Mouse (Mus musculus) spleen, postnatal 14 days (tissue): ENCODE results near the gene Armc9.
A peak's percentile ranks its signal among the peaks of the same experiment; 100 is the strongest.

ENCODE experiments used
- DNase-seq, 2 experiments: peaks; one replicate each; pipeline ENCODE4 v3.0.0; 2021 to 2022; ENCODE audit warnings: low spot score in 2 of 2

The Armc9 gene

DNA sequence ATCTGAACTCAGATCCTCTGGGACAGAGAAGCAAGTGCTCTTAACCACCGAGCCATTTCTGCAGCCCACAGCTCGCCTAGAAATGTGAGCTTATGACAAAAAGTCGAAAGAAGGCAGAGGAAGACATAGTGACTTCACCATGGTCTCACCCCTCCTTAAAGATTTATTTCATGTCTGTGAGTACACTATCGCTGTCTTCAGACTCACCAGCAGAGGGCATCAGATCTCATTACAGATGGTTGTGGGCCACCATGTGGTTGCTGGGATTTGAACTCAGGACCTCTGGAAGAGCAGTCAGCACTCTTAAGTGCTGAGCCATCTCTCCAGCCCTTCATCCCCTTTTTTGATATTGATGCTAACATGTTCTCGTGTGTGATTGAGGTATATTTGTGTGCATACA is 20.0 kb downstream of the Armc9 start:
- no peak for DNase-seq

DNA sequence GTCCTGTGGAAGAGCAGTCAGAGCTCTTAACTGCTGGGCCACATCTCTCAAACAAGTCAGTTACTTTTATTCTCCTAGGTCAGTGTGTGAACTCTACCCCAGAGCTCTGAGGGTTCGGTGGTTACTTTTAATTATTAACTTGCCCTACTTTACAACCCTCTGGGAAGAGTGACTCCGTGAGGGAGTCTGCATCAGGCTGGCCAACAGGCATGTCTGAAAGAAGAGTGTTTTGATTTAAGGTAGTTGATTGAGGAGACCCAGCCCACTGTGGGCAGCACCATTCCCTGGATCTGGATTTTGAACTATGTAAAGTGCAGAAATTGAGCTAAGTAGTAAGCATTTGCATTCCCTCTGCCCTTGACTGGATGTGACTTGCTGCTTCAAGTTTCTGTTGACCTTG is 21.5 kb downstream of the Armc9 start:
- no peak for DNase-seq

DNA sequence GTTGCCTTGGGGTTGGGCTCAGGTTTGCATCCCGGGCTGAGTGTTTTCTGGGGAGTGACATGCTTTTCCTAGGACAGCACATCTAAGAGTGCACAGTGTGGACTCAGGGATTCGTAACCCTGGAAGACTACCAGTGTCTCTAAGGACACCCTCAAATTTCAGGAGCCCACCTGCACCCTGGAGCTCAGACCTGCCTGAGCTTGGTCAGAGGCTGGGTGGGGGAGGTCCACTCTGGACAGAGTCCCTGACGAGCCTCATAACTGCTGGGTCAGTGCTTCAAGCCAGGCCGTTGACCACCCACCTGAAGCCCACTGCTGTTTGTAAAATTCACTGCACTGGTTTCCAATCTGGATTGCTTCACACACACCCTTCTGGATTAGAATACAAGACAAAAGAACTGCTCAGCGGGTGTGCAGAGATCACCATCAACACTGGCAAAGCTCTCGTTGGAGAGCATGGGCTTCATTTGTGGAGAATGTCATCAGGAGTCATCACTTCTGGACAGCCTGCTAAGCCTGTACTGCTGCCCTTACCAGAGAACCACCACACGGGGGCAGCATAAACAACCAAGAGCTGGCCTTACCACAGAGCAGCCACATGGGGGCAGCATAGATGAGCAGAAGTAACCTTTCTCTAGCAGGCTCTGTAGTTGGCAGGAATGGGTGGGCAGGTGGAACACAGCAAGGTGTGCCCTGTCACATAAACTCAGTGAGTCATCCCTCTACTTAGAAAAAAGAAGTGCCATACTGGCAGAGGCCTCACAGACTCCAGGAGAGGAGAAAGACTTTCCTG is 24.1 kb downstream of the Armc9 start:
- DNase-seq = peak; percentile 67 to 84

DNA sequence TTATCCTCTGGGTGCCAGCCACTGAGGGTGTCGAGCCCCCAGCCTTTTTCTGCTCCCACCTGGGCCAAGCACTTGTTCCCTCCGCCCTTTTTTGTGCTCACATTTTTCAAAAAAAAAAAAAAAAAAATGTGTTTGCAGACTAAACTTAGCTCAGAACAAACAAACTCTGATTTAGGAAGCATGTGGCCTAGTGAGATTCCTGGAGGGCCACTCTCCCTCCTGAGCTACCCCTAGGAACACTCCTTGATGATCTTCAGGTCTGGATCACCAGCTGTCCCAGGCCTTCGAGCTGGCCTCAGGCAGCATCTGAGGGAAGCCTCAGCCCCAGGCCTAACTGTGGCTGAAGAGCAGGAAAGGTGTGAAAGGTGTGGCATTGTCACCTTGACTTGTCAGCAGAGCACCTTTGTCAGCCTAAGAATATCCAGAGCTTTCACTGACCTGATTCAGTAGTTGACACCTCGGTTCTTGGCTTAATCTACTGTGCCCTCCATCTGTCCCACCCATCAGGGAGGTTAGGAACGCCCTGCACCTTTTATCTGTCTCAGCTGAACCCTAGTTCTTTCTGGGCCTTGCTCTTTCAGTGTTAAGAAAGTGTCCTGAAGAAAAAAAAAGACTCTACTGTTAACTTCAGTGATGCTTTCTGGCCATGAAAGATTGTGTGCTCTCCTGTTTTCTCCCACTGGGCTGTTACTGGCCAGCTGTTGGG is 27.6 kb downstream of the Armc9 start:
- no peak for DNase-seq

DNA sequence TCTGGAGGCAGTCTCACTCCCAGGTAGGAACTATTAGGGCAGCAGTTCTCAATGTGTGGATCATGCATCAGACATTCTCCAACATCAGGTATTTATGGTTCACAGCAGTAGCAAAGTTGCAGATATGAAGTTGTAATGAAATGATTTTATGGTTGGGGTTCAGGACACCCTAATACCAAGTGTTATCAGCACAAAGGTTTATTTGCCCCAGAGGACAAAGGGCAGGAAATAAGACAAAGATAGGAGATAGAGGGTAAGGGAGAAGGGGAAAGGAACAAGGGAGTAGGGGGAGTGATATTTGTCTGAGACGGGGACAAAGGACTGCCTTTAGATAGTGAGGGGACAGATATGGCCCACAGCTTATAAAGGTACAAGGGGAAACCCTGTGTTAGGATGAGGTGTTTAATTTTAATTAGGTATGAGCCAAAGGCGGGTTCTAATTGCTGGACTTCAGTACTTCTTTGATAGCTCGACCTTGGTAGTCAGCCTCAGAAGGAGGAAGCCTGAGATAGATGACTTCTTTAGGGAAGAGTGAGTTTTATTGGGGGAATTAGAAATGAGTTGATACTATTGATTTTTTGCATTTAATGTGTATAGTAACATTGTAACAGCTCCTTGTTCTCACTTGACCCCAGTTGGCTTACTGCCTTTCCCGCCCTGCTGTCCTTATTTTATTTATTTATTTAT is 29.1 kb downstream of the Armc9 start:
- no peak for DNase-seq

DNA sequence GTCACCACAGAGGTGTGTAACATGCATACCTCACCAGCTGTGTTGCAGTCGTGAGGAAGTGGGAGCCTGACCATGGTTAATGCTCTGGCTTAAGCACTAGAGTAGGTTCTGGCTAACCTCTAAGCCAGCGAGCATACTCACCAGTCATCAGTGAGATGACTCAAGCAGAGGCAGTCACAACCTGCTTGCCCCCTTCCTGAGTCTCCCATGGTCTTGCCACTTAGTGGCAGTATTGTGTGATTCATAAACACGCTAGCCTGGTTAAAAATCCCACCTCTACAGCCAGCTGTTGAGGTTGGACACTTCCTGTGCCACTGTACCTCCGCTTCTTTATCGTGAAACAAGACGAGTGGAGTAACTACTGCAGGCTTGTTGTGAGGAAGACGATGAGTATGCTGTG is 32.2 kb downstream of the Armc9 start:
- no peak for DNase-seq

DNA sequence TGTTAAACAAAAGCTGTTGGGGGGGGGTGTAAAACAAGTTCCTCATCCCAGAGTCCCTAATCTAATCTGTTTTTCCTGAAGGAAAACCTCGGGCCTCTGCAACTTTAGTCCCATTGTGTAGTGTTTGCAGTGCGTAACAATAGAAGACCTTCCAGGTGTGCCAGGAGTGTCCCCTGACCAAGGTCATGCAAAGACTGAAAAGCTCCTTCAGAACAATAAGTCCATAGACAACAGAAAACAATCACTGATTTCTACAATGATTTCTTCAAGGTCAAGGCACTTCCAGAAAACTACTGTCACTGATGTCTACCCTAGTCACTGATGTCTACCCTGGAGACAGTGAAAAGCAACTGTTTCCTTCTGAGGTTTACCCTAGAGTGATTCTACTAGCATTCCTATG is 33.3 kb downstream of the Armc9 start:
- DNase-seq = no peak

DNA sequence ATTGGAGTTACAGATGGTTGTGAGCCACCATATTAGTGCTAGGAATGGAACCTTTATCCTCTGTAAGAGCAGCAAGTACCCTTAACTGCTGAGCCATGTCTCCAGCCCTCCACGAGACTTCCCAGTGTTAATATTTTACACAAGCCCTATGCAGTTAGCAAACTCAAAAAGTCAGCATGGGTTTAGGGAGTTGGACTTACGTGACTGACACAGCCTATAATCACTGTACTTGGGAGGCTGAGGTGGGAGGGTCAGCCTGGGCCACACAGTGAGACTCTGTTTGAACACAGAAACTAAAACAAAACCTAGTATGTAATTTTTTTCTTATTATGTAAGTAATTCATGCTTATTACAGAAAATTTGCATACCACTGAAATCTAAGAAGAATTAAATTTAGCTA is 33.7 kb downstream of the Armc9 start:
- DNase-seq = no peak

DNA sequence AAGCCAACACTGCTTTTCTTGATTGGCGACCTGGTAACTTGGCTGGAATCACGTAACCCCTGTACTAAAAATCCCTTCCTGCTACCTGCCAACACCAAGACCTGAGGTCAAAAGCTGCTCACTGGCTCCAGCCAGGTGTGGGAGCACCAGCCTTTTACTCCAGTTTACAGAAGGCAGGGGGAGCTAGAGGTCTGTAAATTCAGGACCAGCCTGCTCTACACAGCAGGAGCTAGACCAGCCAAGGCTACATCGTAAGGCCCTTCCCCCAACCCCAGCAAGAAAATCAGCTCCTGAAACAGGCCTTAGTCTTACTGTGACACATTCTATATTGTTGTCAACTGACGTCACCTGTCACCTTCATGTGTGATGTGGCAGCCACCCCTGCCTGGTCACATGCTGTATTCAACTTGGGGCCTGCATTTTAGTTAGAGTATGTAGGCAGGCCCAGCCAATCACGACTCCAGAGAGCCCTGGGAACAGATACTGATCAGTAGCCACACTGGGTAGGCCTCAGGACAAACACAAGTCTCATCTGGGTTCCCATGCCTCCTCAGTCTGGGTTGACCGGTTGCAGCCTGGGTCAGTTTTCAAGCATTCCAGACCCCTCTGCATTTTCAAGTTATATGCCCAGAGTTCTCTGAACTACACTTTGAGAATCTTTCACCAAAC is 34.6 kb downstream of the Armc9 start:
- DNase-seq = no peak

DNA sequence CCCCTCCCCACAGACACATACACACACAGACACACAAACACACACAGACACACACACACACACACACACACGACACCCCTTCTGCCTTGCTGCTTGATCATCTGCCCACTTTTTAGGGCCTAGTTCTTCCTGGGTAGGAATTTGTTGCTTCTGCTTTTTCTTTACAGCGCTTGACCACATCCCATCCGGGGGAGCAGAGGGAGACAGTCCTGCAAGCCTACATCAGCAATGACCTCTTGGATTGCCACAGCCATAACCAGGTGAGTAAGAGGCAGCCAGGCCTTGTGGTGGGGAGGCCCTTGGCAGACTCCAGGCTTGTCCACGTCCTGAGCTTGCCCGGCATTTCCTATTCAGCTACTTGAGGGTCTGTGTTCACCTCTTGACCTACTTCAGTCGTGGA is 36.3 kb downstream of the Armc9 start:
- DNase-seq = no peak

DNA sequence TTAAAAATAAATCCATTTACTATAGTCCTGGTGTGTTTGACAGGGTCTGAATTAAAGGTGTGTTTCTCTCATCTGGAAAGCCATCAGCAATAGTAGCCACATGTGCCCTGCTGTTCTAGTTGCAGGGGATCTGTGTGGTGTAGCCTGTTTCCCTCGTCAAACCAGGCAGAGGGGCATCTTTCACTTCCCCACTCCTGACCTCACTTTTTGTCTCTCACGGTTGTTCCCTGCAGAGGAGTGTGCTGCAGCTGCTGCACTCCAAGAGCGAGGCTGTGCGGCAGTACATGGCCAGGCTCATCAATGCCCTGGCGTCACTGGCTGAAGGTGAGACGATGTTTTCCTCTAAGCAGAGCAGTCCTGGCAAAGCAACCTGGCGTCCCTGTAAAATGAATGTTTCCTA is 39.5 kb downstream of the Armc9 start:
- DNase-seq = no peak

DNA sequence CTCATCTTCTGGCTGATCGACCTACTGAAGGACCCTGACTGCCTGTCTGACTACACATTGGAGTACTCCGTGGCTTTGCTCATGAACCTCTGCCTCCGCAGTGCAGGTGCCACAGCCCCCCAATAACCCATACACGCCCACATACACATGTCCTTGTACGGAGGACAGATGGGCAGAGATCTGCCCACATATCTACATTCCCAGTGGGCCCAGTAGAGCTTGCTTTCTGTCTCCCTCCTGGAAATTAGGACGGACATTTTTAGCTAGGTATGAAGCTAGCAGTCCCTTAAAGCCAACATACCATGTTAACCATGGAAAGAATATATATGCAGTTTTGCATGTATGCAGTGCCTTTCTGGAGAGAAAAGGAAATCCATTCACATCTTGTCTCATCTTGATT is 43.7 kb downstream of the Armc9 start:
- DNase-seq = no peak

DNA sequence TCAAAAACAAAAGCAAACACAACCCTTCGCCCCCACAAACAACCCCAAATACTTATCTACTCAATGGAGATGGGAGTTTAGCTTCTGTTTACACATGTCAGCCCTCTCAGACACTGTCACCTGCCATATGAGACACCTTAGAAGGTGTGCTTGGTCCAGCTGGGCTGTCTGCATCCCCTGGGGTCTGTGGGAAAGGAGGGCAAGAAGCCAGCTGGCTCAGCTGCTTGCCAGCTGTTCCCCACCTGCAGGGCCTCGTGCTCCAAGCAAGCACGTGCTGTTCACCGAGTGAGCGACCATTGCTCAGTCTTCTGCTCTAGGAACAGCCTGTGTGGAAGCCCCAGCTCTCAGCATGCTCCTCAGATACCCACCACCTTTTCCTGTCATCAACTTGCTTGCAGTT is 44.4 kb downstream of the Armc9 start:
- no peak for DNase-seq

DNA sequence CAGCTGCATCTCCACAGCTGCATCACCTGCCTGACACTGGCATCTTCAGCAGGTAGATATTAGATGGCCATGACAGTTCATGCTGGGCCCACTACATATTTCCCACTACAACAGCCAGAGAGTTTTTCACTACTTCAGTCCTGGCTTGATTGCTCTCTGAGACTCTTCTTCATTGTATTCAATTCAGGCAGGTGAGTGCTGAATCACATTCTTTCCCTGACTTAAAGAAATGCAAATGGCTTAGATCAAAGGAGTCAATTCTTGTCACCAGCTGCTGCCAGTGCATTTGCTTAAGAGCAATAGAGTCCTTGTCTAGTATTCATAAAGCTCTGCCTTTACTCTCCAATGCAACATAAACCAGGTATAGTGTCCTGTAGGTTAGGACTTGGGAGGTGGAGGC is 46.7 kb downstream of the Armc9 start:
- no peak for DNase-seq

DNA sequence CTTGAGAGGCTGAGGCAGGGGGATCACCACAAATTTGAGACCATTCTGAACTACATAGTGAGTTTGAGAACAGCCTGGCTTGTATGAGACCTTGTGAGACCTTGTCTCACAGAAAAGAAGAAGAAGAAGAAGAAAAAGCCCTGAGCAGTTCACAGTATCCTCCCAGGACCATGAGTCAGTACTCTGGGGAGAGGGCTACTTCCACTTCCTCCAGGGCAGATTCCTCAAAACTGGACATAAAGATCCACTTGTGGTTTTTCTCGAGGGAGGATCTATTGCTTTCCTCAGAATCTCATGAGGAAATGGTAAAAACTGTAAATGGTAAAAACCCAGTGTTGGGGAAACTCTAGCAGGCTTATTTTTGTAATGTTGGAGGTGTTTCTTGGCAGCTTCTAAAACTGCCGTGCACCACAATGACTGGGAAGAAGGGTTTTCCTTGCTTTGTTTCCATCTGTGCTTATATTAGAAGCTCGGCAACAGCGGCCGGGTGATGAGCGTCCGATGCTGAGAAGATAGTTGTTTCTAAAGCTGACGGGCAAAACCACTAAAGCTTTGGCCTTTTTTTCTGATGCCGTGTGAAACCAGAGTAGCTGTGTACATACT is 48.1 kb downstream of the Armc9 start:
- no peak for DNase-seq

DNA sequence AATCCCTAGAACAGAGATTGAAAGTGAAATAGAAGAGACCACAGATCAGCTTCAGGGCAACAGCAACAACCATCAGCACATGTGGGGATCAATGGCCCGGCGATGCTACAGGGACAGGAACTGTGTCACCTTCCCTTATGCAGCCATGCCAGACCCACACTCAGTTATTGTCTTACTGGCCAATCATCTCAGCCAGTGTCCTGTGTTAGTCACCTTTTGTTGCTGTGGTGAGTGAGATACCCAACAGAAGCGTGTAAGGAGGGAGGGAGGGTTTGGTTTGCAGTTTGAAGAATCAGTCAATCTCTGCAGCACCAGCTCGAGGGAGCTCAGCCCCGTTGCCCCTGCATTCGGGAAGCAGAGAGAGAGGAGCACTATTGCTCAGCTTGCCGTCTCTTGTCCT is 56.1 kb downstream of the Armc9 start:
- DNase-seq = no peak

DNA sequence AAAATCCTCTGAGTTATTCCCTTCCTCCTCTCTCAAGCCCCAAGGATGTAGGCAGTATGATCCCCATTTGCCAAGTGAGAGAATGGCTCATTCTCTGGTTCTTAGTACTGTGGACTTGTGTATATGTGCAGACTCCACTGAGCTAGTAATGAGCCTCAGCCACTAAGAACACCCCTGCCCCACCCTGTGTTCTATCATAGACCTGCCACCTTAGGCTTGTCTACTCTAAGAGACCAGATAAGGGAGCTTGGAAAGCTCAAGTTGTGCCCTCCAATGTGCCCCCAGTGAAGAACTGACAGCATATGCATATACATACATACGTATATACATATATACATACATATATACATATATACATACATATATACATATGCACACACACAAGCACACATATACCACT is 56.9 kb downstream of the Armc9 start:
- no peak for DNase-seq

DNA sequence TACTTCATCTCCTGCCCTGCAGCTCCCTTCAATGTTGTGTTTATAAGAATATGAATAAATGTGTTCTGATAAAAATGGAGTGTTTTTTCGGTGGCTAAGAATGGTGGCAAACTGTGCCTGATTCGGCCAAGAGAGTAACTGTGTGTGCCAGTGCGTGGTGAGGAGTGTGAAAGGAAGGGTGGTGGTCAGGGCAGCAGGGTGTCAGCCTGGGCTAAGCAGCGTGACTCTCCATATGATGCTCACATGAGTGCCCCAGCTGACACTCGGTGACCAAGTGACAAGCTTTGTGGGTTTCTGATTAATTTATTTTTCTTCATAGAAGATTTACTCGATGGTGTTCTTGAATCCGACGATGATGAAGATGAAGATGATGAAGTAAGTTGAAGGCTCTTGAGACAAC is 58.2 kb downstream of the Armc9 start:
- no peak for DNase-seq

DNA sequence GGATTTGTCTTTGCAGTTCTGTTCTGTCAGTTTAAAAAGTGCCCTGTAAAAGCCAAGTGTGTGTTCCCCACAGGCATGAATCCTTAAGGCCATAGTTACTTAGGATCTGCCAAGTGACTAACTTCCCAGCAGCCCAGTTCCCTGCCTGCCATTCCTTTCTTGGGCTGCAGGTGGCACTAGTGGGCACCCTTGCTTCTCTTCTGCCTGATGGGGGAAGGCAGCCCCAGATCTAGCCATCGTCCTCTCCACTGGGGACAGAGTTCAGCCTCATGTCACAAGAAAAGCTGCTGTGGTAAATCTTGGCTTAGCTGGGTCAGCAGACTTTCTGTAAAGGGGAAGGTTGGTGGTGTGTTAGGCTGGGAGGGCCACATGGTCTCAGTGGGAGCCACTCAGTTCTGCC is 59.6 kb downstream of the Armc9 start:
- peak; percentile 67 to 78 for DNase-seq

DNA sequence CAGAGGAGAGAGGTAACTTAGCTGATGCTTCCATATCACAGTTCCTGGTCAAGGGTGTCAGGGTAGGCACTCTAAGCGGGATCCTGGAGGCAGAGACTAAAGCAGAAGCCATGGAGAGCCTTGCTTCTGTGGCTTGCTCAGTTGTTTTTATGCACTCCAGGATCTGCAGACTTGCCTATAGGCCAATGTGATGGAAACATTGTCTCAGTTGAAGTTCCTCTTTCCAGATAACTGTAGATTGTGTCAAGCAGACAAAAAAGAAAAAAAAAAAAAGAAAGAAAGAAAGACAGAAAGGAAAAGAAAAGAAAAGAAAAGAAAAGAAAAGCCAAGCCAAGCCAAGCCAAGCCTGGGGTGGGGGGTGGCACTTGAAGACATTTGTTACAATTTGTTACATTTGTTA is 60.7 kb downstream of the Armc9 start:
- DNase-seq = no peak

DNA sequence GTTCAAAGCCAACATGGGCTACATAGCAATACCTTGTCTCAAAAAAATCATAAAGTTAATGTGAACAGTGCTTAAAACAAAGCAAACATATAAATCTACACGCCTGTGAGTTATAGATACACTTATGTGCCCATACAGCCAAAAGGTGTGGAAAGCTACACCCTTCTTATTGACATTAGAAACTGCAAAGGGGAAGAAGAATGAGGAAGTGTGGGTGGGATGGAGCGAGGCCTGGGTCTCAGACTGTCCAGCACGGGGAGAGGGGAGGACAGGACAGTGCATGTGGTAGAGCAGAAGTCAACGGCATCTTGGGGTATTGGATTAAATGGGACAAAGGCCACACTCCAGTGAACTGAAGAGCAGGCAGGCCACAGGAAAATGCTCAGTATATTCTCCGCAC is 61.8 kb downstream of the Armc9 start:
- no peak for DNase-seq

DNA sequence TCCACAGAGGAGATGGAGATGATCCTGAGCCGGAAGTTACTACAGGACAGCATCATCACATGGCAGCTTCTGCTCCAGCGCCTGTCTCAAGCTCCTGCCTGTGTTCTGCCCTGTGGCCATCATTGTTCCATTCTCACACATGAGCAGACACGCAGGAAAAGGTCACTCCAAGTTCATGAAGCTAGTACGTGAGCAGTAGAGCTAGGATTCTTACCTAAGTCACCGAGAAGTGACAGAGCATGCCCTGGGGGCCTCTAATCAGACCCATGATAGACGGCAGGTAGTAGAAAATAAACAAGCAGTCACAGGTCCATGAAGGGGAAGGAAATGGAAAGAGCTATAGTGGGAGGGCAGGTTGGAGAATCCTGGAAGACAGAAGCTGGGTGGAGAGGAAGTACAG is 63.4 kb downstream of the Armc9 start:
- no peak for DNase-seq
